Mouse (Mus musculus) CD4-positive, CD25-positive, alpha-beta regulatory T cell, adult 2 months (primary cell): ENCODE data around the gene Cend1.

Experiments used
- DNase-seq: peaks from one replicate; pipeline ENCODE4 v3.0.0-alpha.2; 2012; ENCODE audit warnings: low read depth, low spot score

Gene Cend1

DNA sequence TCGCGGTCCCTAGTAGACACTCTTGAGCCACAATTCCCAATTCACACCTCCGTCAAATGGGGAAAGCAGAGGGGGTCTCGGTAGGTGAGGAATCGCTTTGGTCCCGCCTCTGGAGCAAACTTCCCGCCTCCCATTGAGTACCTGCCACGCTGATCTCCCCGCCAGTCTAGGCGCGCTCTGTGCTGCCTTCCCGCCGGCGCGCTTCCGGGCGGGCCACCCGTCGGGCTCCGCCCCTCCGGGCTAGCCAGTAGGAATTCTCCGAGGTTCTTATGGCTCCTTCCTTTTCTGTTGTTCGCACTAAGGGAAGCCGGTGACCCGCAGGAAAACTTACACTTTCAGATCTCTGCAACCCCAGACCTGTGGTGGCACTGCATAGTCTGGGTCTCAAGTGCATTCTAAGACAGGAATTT lies 14.5 kb upstream of the Cend1 start, which contains the start of gene Pidd1:
Gene Pidd1, minus strand, starts transcription at position 198 of the 410 bp plus-strand sequence.
- peak; percentile 78 for DNase-seq

GRCm38 (mm10) chr7:141443081-141443821 lies 14.0 kb upstream of the Cend1 start:
- peak; percentile 38 for DNase-seq

- DNase-seq: no peak
These were observed 12.9 kb upstream of the Cend1 start for GRCm38 (mm10) chr7:141442199-141442598.

GRCm38 (mm10) chr7:141441460-141441859 lies 12.2 kb upstream of the Cend1 start:
- no peak for DNase-seq

- peak; percentile 73 for DNase-seq
These were observed 11.3 kb upstream of the Cend1 start for GRCm38 (mm10) chr7:141440613-141441012.

DNA sequence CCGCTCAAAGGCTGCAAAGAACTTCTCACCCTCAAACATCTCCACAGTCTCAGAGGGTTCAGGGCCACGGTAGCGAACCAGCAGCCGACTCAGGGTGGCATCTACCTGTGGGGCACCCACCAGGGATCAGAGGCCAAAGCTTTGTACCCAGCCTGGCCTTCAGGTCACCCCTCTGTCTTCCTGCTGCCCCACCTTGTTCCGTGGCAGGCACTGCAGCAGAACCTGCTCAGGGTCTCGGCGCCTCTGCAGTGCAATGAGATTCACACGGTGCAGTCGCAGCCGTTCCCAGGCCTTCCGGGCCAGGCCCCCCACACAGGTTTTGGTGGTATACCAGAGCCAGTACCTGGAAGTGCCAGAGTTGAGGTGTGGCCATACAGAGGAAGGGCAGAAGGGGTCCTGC lies 10.5 kb upstream of the Cend1 start:
- no peak for DNase-seq

DNA sequence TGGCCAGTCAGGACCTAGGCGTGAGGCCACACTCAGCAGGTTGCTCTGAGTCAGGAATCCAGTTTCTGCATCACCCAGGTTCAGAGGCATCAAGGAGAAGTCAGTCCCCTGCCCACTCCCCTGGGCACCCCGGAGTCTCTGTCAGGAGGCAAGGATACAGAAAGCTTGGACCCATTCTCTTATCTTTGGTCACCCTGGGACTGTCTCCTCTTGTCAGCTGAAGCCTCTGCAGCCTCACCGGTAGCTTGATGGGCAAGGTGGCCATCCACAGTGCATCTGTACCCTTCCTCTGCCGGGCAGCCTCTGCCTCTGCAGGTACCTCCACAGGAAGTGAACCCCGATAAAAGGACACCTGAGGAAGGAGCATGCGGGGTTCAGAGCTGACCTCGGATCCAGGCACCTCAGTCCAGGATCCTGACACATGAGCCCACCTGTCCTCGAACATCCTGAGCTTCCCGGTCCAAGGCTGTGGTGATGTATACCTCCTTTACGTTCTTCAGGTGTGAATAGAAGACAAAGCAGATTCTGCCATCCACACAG lies 9.9 kb upstream of the Cend1 start:
- no peak for DNase-seq

DNA sequence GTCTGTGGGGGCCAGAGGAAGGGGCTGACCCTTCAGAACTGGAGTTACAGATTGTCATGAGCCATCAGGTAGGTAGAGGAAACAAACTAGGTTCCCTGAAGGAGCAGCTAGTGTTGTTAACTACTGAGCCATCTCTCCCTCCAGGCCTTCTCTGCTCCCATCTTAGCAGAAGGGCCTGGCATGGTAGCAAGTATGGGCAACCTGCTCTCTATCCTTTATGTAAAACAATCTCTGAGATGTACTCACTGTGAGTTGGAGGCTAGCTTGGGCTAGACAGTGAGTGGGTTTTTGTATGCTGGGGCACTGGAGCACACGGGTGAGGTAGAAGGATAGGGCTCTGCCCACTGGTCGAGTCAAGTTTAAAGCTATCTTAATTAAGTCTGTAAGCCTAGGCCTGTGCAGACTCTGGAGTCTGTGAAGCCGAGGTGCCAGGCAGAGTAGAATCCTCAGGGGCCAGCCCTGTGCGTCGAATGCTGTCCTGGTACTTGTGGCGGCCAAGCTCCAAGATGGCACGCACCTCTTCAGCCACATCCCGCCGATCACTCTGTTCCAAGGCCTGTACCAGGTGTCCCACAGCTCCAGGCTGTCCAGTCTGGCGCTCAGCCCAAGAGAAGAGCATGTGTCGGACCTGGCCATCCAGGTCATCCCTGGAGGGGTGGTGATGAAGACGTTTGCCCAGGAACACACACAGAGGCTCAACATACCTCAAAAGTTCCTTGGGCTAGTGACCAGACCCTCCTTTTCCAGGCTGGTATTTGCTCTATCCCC lies 9.1 kb upstream of the Cend1 start:
- no peak for DNase-seq

DNA sequence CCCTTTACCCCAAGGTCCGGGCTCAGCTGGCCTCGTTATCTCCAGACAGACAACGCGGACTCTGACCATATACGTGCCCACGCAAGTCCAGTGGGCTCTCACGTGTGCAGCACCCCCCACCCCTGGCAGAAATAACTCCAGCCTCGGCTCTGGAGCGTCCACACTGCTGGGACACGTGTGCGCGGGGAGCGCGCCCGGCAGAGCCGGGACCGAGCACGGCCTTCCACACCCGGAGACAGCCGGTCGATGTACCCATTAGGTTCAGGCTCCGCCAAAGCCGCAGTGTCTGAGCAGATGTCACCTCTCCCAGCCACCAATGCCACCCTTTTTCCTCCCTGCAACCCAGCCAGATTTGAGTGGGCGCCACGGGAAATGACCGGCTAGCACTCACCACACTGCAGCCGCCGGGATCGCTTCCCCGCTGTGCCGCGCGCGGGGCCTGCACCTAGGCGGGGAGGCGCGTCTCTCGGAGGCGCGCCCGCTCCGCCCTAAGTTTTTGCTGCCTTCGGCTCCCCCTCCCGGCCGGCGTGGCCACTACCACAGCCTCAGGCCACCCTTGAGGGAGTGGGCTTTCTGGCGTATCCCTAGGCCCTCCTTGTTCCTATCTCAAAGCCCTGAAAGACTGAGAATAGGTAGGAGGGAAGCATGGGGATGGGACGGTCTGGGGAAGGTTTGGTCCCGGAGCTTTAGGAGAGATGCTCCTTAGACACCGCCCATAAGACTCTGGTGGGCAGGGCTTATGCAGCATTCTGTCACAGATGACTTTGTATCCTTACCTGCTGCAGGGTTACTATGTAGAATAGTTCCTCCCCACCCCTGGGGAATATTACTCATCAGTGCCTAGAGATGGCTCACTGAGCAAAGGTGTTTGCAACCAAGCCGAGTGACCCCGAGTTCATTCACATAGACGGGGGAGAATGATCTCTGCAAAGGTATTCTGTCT lies 8.2 kb upstream of the Cend1 start, which contains the start of gene Slc25a22:
Gene Slc25a22, minus strand, starts transcription at position 715 of the 943 bp plus-strand sequence.
- DNase-seq: peak; percentile 88

GRCm38 (mm10) chr7:141436523-141436892 lies 7.2 kb upstream of the Cend1 start:
- no peak for DNase-seq

DNA sequence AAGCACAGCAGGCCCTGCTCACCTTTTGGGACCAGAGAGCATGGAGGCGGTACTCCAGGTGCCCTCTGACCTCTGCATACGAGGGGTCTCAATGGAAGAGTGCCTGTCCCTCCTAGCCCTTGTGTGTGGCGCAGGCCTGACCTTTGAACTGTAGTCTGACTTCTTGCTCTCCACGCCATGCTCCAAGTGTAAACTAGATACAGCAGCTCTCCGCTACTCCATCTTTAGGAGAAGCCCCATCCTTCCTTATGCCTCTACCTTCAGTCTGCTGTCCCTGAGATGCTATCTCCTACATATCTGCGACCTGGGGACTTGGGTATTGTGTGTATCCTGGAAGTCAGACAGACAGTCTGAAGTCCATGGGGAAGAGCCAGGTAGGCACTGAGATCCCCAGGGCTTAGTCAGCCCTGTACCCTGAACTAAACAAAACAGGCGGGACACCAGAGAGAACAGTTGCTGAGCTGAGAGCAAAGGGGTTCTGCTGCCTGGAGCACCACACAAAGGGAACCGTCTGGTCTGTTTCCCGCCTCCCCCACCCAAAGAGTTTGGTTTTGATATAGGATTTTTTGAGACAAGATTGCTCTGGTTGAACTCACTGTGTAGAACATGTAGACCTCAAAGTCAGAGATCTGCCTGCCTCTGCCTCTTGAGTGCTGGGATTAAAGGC lies 6.7 kb upstream of the Cend1 start:
- DNase-seq: no peak

DNA sequence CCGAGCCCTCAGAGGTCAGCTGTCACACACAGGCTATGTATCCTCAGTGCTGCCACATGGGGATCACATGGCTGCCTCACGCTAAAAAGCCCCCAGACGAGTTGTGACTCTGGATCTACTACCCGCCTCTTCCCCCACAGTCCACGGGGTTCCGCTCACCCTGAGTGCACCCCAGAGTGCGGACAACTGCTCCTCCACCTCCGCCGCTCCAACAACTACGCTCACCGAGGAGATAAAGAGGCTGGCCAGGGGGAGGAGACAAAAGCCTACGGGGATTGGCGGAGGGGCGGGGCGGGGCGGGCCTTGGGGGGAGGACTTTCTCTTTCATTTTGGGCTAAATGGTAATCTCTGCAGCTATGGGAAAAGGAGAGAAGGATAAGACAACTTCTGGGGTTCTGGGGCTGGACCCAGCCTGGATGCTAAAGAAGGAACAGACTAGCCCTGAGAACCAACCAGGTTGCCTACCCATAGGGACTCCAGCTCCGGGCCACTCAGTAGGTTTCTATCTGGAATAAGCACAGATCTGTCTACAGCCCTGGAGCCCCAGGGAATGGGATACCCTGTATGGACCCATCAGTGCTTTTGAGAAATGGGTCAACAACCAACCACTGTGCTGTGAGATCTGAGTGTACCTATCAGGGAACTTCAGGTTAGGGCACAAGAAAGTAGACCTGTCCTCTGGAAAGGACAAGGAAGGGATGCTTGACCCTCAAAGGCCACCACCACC lies 6.0 kb upstream of the Cend1 start:
- peak; percentile 84 for DNase-seq

DNA sequence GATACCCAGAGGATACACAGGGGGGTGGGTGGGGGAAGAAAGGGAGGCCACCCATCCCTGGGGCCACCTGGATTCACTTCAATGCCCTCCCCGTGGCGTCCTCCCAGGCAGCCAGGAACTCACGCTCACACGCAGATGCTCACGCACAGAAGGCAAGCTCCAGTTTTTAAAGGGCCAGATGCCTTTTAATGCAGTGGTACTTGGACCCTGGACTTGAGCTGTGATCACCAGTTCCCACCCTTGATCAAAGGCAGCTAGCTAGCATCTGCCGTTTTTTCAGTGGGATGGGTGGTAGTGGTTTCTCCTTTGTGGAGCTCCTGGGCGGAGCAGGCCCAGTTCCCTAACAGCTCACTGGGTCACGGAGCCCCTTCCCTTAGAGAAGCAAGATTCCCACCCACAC lies 5.2 kb upstream of the Cend1 start:
- peak; percentile 54 for DNase-seq

DNA sequence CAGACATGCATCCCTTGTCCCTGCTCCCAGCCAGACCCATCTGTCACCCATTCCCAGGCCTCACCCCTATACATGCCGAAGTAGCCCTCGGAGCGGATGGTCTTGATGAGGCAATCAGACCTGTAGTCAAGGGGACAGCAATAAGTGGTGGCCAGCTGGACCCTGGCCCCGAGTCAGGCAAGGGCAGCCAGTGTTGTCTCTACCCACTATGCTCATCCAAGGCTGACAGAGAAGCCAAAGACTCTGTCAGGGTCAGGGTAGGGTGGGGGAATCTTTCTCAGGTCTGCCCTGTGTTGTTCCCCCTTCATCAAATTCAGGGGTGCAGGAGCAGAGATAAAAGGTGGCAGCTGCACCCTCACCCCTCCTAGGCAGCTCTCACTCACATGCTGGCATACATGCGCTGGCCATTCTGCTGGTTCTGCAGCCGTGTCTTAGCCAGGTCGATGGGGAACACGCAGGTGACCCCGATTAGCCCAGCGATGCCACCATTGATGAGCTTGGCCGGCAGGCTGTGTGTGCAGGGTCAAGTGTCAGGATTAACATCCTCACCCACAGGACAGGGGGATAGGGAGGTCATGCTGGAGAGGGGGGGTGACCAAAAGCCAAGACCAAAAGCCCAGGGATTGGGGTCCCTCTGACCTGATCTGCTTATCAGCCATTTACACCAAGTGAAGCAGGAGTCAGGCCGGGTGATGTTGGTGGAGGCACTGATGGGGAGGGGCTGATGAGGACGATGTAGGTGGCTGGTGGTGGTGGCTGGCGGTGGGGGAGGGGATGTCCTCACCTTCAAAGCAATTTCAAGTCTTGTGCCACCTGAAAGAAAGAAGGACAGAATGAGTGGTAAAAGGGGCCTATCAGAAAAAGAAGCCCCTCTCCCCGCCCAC lies 4.5 kb upstream of the Cend1 start:
- no peak for DNase-seq

GRCm38 (mm10) chr7:141432741-141433516 lies 3.6 kb upstream of the Cend1 start:
- DNase-seq: no peak

- no peak for DNase-seq
These were observed 2.9 kb upstream of the Cend1 start for GRCm38 (mm10) chr7:141432186-141432611.

GRCm38 (mm10) chr7:141431434-141432185 lies 2.3 kb upstream of the Cend1 start:
- no peak for DNase-seq
